Mouse (Mus musculus) bone marrow macrophage, adult 2 months (primary cell): ENCODE measurements around the gene Nckap5.

ENCODE experiments used
- CTCF ChIP-seq: IDR thresholded peaks from 2 replicates; pipeline ENCODE4 v1.5.1; 2012; ENCODE audit warnings: low read depth, mild to moderate bottlenecking, low read length, moderate library complexity
- POLR2A ChIP-seq: IDR thresholded peaks from 2 replicates; pipeline ENCODE4 v1.6.1; 2012; ENCODE audit warnings: mild to moderate bottlenecking, low read depth, low read length, borderline replicate concordance

DNA sequence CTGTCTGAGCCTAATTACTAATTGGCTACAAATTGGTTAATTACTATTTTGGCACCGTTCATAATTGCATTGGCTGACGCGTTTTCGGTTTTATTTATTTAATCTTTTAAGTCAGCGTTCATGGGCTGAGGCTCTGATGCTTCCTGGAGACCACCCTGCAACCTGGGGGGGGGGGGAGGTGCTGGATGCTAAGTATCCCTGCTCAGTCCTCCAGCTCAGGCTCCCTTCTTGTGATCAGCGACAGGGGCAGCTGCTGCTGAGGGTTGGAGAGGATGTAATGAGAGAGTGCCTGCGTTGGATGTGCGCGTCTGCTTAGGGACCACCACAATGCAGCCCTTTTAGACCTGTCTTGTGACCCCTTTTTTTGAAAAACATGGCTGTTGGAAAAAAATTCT is 919.7 kb downstream of the Nckap5 start:
- TF ChIP-seq CTCF (no peak), POLR2A (no peak)
